Mouse (Mus musculus) liver, embryonic 14 days (tissue): ENCODE results near the gene Vmn1r7. TPM values are rescaled to one million over a fixed set of nuclear protein-coding genes. Genes with fewer than 3 reads are reported as not detected.

ENCODE experiments used
- polyA plus RNA-seq: library from polyadenylated mRNA; depleted of rRNA; stranded (reverse); fragments of >200 nt; gene quantifications from 2 replicates; pipeline ENCODE4 v1.2.3, GENCODE M21; 2012; rRNA removed

The Vmn1r7 gene
- not detected in 2 replicates for polyA plus RNA-seq

GRCm38 (mm10) chr6:57025224-57025623 lies at the start of gene Vmn1r7:
Vmn1r7 (minus strand) TSS chr6:57025324.

GRCm38 (mm10) chr6:57066487-57066886 lies 41.4 kb upstream of the Vmn1r7 start, which contains the start of gene Vmn1r9:
Vmn1r9 (plus strand) TSS chr6:57066787.

GRCm38 (mm10) chr6:57031984-57032383 lies 6.9 kb upstream of the Vmn1r7 start, which contains the start of gene Vmn1r8:
Vmn1r8 (plus strand) TSS chr6:57032284.

DNA sequence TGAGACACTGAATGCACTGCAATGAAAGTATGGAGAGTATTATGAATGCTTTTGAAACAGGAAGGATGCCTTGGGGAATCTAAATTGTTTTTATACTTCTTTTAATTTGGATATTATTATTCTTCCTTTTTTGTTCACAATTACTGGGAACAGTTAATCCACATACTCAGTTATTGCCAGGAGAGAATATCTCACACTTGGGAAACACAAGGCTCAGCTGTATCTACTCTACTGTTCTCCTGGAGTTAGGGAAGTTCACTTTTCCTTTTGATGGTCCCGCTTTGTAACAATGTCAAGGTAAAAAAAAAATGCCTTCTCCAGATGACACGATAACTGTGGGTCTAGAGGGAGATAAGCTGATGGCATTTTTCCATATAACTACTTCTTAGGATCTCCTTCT lies 28.2 kb downstream of the Vmn1r7 start, which contains the start of gene Vmn1r6:
TSS of gene Vmn1r6 (plus strand) at position 301 of the 400 bp plus-strand sequence.

Other genes with a start within 250 kb of the Vmn1r7 start
- 10.7 and 11.9 TPM in 2 replicates for gene Kbtbd2, start 227.5 kb downstream of the Vmn1r7 start, polyA plus RNA-seq
- gene Fkbp9, start 193.3 kb downstream of the Vmn1r7 start, polyA plus RNA-seq, result 16.3 and 17.0 TPM in 2 replicates
- gene Nt5c3, start 101.4 kb downstream of the Vmn1r7 start, polyA plus RNA-seq, result 82.1 and 107 TPM in 2 replicates
- 0.14 and 0.15 TPM in 2 replicates for gene Vmn1r4, start 101.3 kb downstream of the Vmn1r7 start, polyA plus RNA-seq
- not detected in 2 replicates for gene Vmn1r5, start 55.1 kb downstream of the Vmn1r7 start, polyA plus RNA-seq
- not detected in 2 replicates for gene Vmn1r6, start 28.1 kb downstream of the Vmn1r7 start, polyA plus RNA-seq
- gene Vmn1r8, start 7.0 kb upstream of the Vmn1r7 start, polyA plus RNA-seq, result not detected in 2 replicates
- gene Vmn1r9, start 41.5 kb upstream of the Vmn1r7 start, polyA plus RNA-seq, result not detected in 2 replicates
- not detected in 2 replicates for gene Vmn1r10, start 84.1 kb upstream of the Vmn1r7 start, polyA plus RNA-seq
- gene Vmn1r11, start 108.1 kb upstream of the Vmn1r7 start, polyA plus RNA-seq, result not detected in 2 replicates
- not detected in 2 replicates for gene Vmn1r12, start 131.6 kb upstream of the Vmn1r7 start, polyA plus RNA-seq
- gene Vmn1r13, start 178.0 kb upstream of the Vmn1r7 start, polyA plus RNA-seq, result not detected in 2 replicates
- gene Vmn1r14, start 206.4 kb upstream of the Vmn1r7 start, polyA plus RNA-seq, result not detected in 2 replicates
- gene Vmn1r15, start 232.6 kb upstream of the Vmn1r7 start, polyA plus RNA-seq, result not detected in 2 replicates